Mouse (Mus musculus): ENCODE measurements around the gene Map4k4. TPM values are rescaled to one million over a fixed set of nuclear protein-coding genes. Genes with fewer than 3 reads are reported as not detected.

The Map4k4 gene
- polyA plus RNA-seq, 1 experiment from 2014 or later = 22.9 TPM

DNA sequence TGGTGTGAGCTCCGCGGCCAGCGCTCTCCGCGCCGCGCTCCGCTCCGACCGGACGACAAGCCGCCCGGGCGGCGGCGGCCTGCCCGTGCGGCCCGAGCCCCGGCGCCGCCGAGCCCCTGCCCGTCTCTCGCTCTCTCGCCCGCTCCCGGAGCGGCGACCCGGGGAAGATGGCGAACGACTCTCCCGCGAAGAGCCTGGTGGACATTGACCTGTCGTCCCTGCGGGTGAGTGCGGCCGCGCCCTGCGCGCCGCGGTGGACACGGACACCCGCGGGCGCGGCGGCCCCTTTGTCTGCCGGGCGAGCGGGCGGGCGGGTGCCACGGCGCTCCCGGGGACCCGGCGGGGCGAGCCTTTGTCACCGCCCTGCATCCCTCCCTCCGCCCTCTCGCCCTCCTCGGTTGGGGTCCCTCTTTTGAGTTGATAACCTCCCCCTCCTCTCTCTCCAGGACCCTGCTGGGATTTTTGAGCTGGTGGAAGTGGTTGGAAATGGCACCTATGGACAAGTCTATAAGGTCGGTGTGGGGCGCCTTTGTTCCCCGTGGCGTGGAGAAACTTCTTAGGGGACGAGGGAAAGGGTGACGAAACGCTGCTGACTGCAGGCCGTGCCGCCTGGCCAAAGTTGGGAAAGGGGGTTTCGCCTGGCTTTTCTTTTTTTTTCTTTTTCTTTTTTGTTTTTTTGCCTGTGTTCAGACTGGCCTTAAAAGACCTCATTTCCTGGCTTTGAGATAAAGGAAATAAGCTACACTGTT lies 524 bp downstream of the Map4k4 start:
- peak overlapping the region; percentile 98 for H3K9ac ChIP-seq
- H3K27me3 ChIP-seq = no peaks in the 10 kb centered on the region
- peaks cover 40% of the 10 kb centered on the region for H3K4me1 ChIP-seq (replicated peaks)
- peak; percentile 25 for ATAC-seq (replicated peaks; ENCODE audit: insufficient number of reproducible peaks, insufficient read depth, low FRiP score, low read depth)
- no peaks in the 10 kb centered on the region for H3K36me3 ChIP-seq
- peak overlapping the region; percentile 80 for H3K4me2 ChIP-seq
- peak overlapping the region; percentile 98 for H3K27ac ChIP-seq
- under 1% methylated on average over 54 of the region's 75 CpGs for WGBS
- no peaks in the 10 kb centered on the region for H3K9me3 ChIP-seq (replicated peaks)
- H3K4me3 ChIP-seq = peak overlapping the region; percentile 95

DNA sequence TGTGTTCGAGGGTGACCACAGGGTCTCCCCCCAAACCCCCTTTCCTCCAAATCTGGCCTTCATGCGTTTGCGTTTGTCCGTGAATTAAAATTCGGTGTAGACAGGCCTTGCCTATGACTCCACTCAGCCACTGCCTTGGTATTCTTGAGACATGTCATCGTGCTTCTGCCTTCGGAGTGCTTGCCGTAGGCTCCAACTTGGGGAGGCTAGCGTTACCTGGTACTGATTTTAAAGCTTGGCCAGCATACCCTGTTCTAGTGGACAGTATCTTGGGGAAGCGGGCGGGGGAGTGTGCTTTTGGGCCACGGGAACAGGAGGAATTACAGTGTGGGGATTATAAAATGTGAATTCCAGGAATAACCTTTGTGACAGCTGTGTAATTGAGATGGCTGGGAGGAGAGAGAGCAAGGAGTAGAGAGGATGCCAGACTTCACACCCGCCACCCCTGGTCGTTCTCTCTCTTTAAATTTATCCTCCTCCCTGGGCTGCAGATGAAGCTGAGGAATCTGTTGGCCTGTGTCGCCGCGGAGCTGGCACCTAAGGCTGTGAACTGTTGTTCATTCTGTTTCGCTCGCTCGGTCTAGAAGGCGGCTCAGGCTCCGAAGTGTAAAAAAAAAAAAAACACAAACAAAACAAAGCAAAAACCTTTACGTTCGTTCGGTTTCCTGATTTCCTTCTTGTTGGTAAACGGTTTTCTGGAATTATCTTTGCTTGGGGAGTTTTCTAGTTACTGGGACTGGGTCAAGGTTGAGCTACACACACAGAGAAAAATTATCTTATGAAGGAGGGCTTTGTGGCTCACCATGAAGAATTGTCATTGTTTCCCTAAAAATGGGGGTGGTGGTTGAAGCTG lies 1.4 kb downstream of the Map4k4 start:
- Histone ChIP-seq H3K36me3 (no peaks in the 10 kb centered on the region), H3K4me2 (peak overlapping the region; percentile 80), H3K9me3 (replicated peaks) (no peaks in the 10 kb centered on the region), H3K4me3 (peak overlapping the region; percentile 95), H3K27me3 (no peaks in the 10 kb centered on the region), H3K4me1 (replicated peaks) (peaks cover 39% of the 10 kb centered on the region), H3K9ac (peak overlapping the region; percentile 98), H3K27ac (peak overlapping the region; percentile 98)
- WGBS = under 1% methylated on average over 26 of the region's 26 CpGs
- no peak for ATAC-seq (replicated peaks; ENCODE audit: insufficient number of reproducible peaks, insufficient read depth, low FRiP score, low read depth)

DNA sequence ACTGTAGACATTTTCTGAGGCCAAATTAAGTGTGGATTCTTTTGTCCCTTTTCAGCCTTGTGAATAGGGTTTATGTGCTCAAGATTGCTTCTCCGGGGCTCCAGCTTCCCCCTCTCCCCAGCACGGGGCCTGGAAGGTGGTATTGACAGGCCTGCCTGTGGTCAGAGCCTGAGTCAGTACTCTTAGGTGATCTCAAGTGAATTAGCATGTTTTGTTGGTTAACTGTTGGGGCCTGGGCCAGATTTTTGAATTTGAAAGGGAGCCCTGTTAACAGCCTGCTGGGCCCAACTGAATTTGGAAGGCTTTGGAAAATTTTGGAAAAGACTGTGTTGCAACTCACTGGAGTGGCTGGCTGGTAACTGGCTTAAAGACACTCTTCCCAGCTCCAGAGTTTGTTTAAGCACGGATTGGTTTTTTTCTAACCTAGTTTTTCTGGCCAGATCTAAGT lies 2.0 kb downstream of the Map4k4 start:
- no peaks in the 10 kb centered on the region for H3K36me3 ChIP-seq
- peak overlapping the region; percentile 95 for H3K4me3 ChIP-seq
- no peak for ATAC-seq (replicated peaks; ENCODE audit: insufficient number of reproducible peaks, insufficient read depth, low FRiP score, low read depth)
- H3K4me1 ChIP-seq (replicated peaks) = peaks cover 45% of the 10 kb centered on the region
- H3K27me3 ChIP-seq = no peaks in the 10 kb centered on the region
- peak overlapping the region; percentile 80 for H3K4me2 ChIP-seq
- 3% methylated on average over 3 of the region's 3 CpGs for WGBS
- H3K27ac ChIP-seq = peak overlapping the region; percentile 98
- H3K9ac ChIP-seq = peak overlapping the region; percentile 98
- H3K9me3 ChIP-seq (replicated peaks) = no peaks in the 10 kb centered on the region

DNA sequence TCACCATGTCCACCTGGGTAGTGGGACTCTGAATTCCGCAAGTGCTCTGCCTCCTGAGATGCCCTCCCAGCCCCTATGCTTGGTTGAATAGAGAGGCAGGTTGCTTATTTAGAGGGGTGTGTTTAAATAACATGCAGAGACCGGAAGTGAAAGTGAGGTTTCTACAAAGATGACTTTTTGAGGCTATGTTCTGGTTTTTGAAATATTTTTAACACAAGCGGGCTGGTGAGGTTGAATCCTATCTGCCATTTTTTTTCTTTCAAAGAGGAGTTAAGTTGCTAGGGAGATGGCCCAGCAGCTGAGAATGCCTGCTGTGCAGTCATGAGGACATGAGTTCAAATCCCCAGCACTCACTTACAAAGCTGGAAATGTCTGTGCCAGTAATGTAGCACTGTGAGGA lies 4.0 kb downstream of the Map4k4 start:
- Histone ChIP-seq H3K4me3 (no peak overlapping the region), H3K9ac (no peak overlapping the region), H3K4me1 (replicated peaks) (peaks cover 59% of the 10 kb centered on the region), H3K9me3 (replicated peaks) (no peaks in the 10 kb centered on the region), H3K4me2 (peak overlapping the region; percentile 3; the same call in 1 of the 2 replicates), H3K27ac (no peak overlapping the region), H3K27me3 (no peaks in the 10 kb centered on the region), H3K36me3 (no peaks in the 10 kb centered on the region)
- WGBS = 85% methylated on average over 3 of the region's 3 CpGs
- no peak for ATAC-seq (replicated peaks; ENCODE audit: insufficient number of reproducible peaks, insufficient read depth, low FRiP score, low read depth)

DNA sequence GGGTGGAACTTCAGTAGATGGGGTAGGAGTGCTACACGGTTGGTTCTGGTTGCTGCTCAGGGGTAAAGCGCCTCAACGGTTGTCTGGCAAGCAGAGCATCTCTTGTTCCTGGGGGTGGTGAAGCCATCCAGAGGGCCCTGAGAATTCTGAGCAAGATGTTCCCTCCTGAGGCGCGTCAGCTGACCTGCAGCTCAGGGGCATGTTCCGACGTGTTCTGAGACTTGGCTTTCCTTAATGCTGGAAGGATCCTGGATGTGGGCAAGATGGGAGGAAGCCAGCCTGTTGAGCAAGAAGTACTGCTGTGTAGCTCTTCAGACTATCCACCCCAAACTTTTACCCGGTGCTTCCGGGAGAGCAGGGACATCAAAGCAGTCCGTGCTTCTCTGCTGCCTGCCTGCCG lies 6.2 kb downstream of the Map4k4 start:
- Histone ChIP-seq H3K36me3 (peaks cover 8% of the 10 kb centered on the region), H3K27ac (no peak overlapping the region), H3K27me3 (no peaks in the 10 kb centered on the region), H3K9me3 (replicated peaks) (no peaks in the 10 kb centered on the region), H3K9ac (no peak overlapping the region), H3K4me3 (no peak overlapping the region), H3K4me2 (peak overlapping the region; percentile 3; the same call in 1 of the 2 replicates), H3K4me1 (replicated peaks) (peaks cover 77% of the 10 kb centered on the region)
- WGBS = 49% methylated on average over 11 of the region's 11 CpGs
- no peak for ATAC-seq (replicated peaks; ENCODE audit: insufficient number of reproducible peaks, insufficient read depth, low FRiP score, low read depth)

DNA sequence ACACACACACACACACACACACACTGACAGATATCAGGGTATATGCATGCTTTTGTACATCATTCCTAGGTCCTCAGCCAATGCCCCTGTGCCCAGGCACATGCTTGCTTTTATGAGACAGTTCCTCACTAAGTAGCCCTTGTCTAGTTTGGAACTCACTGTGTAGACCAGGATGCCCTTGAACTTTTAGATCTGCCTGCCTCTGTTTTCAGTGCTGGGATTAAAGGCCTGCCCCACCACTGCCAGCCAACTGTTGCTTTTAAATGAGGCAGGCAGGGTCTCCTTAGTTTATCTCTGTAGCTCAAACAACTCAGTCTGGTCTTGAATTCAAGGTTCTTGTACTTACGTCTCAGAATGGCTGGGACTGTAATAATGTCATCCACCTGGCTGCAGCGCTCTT lies 8.3 kb downstream of the Map4k4 start:
- no peaks in the 10 kb centered on the region for H3K9me3 ChIP-seq (replicated peaks)
- no peak overlapping the region for H3K4me2 ChIP-seq
- no peak overlapping the region for H3K9ac ChIP-seq
- no peak for ATAC-seq (replicated peaks; ENCODE audit: insufficient number of reproducible peaks, insufficient read depth, low FRiP score, low read depth)
- no peak overlapping the region for H3K4me3 ChIP-seq
- no peaks in the 10 kb centered on the region for H3K27me3 ChIP-seq
- WGBS = 89% methylated on average over 2 of the region's 2 CpGs
- no peak overlapping the region for H3K27ac ChIP-seq
- H3K36me3 ChIP-seq = peaks cover 11% of the 10 kb centered on the region
- H3K4me1 ChIP-seq (replicated peaks) = peaks cover 76% of the 10 kb centered on the region

DNA sequence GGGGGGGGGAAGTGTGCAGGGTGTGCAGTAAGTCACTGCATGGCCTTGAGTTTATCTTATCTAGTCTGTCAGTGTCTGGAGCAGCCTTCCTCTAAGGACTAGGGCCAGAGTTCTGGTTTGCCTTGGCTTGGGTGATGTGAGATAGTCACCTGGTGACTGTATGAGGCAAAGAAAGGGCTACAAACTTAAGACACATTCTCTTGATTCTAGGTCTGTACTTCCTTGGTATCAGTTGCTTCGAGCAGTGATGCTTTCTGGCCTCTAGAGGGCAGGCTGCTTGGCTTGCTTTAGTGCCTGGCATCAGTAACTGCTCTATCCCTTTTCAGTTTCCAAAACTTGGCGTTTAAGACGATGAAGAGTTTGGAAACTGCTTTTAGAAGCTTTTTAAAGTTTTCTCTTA lies 10.7 kb downstream of the Map4k4 start:
- Histone ChIP-seq H3K4me3 (no peak overlapping the region), H3K27me3 (no peaks in the 10 kb centered on the region), H3K9me3 (replicated peaks) (no peaks in the 10 kb centered on the region), H3K9ac (no peak overlapping the region), H3K36me3 (peaks cover 13% of the 10 kb centered on the region), H3K4me1 (replicated peaks) (peaks cover 60% of the 10 kb centered on the region), H3K4me2 (no peak overlapping the region), H3K27ac (no peak overlapping the region)
- WGBS = 39% methylated on average over 3 of the region's 3 CpGs
- no peak for ATAC-seq (replicated peaks; ENCODE audit: insufficient number of reproducible peaks, insufficient read depth, low FRiP score, low read depth)

DNA sequence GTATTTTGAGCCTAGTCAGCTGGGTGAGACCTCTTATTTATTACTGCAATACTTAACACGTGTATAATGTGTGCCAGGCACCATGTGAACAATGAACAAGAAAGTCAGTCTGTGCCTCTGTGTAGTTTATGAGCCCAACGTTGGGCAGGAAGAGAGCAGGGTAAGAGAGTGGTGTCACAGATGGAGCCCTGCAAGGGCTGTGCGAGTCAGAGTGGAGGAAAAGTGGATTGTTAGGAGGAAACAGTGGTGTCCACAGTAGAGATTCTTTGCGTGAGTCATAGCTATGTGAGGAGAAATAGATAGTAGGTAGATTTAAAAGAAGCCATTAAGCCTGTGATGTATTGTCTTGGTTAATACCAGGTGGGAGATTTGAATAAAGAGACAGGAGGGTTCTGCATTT lies 12.5 kb downstream of the Map4k4 start:
- no peak overlapping the region for H3K27ac ChIP-seq
- no peak overlapping the region for H3K4me3 ChIP-seq
- no peak overlapping the region for H3K9ac ChIP-seq
- no peak overlapping the region for H3K4me2 ChIP-seq
- H3K36me3 ChIP-seq = peaks cover 13% of the 10 kb centered on the region
- H3K9me3 ChIP-seq (replicated peaks) = no peaks in the 10 kb centered on the region
- whole genome bisulfite sequencing = 71% methylated on average over 4 of the region's 4 CpGs
- no peak for ATAC-seq (replicated peaks; ENCODE audit: insufficient number of reproducible peaks, insufficient read depth, low FRiP score, low read depth)
- no peaks in the 10 kb centered on the region for H3K27me3 ChIP-seq
- peaks cover 58% of the 10 kb centered on the region for H3K4me1 ChIP-seq (replicated peaks)

DNA sequence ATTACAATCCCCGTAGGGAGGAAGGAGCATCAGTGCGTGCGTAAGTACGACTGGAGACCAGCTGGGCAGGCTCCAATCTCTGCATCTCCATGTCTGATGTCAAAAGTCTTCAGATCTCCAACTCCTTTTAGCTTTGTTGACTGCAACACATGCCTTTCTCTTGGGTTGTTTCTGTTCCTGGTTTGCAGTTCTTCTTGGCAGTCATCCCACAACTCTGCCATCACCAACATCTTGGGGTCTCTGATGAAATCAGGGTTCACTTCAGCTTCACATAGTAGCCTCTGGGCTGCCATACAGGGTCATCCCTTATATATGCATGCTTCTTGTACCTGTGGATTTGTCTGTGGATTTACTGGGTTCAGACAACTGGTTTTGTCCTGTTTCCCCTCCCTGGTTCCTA lies 15.4 kb downstream of the Map4k4 start:
- H3K9me3 ChIP-seq (replicated peaks) = no peaks in the 10 kb centered on the region
- H3K9ac ChIP-seq = no peak overlapping the region
- no peak overlapping the region for H3K27ac ChIP-seq
- peaks cover 64% of the 10 kb centered on the region for H3K4me1 ChIP-seq (replicated peaks)
- WGBS = 86% methylated on average over 4 of the region's 4 CpGs
- no peak for ATAC-seq (replicated peaks; ENCODE audit: insufficient number of reproducible peaks, insufficient read depth, low FRiP score, low read depth)
- no peak overlapping the region for H3K4me2 ChIP-seq
- no peak overlapping the region for H3K4me3 ChIP-seq
- no peaks in the 10 kb centered on the region for H3K27me3 ChIP-seq
- H3K36me3 ChIP-seq = 0 out of 2 replicates have a peak, but pooled peaks cover 6% of the 10 kb centered on the region

DNA sequence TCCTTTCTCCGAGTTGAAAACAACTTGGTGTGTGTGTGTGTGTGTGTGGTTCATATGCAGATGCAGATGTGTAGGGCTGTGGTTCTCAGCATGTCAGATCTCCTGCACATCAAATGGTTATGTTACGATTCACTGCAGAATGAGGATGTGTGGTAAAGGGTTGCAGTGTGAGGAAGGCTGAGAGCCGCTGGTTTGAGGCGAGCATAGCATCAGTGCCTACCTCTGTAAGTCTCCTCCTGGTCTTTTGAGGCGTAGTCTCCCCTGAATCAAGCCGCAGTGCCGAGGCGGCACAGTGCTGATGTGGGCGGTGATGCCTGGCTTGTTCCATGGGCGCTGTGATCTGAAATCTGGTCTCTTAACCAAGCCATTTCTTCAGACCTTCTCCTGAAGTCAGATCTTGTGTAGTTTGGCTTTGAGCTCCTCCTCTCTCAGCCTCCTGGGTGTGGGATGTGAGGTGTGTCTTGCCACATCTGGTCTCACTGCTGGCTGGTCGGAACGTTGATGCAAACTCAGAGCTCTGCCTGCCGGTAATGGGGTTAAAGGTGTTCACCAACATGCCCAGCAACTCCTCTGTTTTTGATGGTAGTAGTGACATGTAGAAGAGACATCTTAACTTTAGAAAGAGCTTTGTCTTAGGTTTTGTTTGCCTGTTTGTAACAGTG lies 17.3 kb downstream of the Map4k4 start:
- ATAC-seq (replicated peaks; ENCODE audit: insufficient number of reproducible peaks, insufficient read depth, low FRiP score, low read depth) = no peak
- H3K27me3 ChIP-seq = no peaks in the 10 kb centered on the region
- no peak overlapping the region for H3K4me3 ChIP-seq
- no peak overlapping the region for H3K4me2 ChIP-seq
- H3K9ac ChIP-seq = no peak overlapping the region
- 0 out of 2 replicates have a peak, but pooled peaks cover 2% of the 10 kb centered on the region for H3K36me3 ChIP-seq
- WGBS = 71% methylated on average over 13 of the region's 13 CpGs
- no peaks in the 10 kb centered on the region for H3K9me3 ChIP-seq (replicated peaks)
- H3K27ac ChIP-seq = peak overlapping the region; percentile 52; the same call in 1 of the 2 replicates
- H3K4me1 ChIP-seq (replicated peaks) = peaks cover 71% of the 10 kb centered on the region

DNA sequence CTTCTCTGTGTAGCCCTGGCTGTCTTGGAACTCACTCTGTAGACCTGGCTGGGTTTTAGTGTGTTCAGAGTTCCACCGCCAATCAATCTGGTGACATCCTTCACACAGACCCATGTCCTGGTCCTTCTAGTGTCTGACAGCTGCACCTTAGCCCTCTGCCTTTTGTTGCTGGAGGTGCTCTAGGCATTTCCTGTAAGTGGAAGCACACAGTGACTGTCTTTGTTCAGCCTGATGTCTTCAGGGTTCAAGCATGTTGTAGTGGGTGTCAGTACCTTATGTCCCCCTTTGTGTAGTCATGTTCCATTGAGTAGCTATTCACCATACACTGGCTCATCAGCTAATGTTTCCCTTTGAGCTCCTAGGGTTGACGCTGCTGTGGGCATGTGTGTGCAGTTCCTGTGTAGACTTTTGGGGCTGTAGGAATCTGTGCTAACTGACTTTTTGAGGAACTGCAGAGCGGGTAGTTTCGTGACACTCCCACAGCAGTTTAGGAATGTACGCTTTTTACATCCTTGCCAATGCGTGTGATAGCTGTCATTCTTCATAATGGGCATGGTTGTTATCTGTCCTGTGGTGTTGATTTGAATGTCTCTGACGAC lies 17.9 kb downstream of the Map4k4 start:
- Histone ChIP-seq H3K9me3 (replicated peaks) (no peaks in the 10 kb centered on the region), H3K36me3 (0 out of 2 replicates have a peak, but pooled peaks cover 2% of the 10 kb centered on the region), H3K4me3 (no peak overlapping the region), H3K27ac (no peak overlapping the region), H3K9ac (no peak overlapping the region), H3K4me1 (replicated peaks) (peaks cover 72% of the 10 kb centered on the region), H3K27me3 (no peaks in the 10 kb centered on the region), H3K4me2 (no peak overlapping the region)
- ATAC-seq (replicated peaks; ENCODE audit: insufficient number of reproducible peaks, insufficient read depth, low FRiP score, low read depth) = no peak
- WGBS = 47% methylated on average over 7 of the region's 7 CpGs

Data from heart, embryonic 15.5 days (tissue).